Comparison of ENCODE assay signal across 29 mouse cellular contexts in the genomic region with DNA sequence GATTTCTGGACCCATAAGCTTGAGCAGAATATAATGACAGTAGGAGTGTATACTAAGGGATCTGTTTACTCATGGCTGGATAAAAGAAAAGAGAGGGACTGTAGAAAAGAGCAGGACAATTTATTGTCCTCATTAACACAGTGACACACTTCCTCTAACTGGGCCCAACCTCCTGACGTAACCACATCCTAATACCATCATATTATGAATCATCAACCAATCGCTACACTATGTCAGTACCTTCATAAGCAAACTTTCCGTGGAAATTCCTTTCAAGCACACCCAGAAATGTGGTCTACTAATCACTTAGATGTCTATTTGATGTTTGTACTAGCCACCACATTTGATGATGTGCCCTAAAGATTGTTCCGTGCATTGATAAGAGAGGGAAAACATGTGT.
DNase-seq lines count a peak whose midpoint lies in the region; ATAC-seq lines count a peak whose summit lies in the region.
"Had no signal": no experiment of that assay in that cellular context is flagged by ENCODE, and none has a peak within 500 bp of the region (broad histone marks: within the 10 kb centered on the region; RNA-seq: fewer than 3 reads in every experiment).

No protein-coding gene starts in this region.

- H3K9me3 ChIP-seq in kidney, embryonic 14.5 days (ENCODE audit: control insufficient read depth, low read length): no peaks in the 10 kb centered on the region
- H3K9me3 ChIP-seq: embryonic facial prominence, embryonic 15.5 days; forebrain, embryonic 13.5 days; heart, embryonic 10.5 days; heart, embryonic 15.5 days; hindbrain, embryonic 13.5 days; limb, embryonic 10.5 days; limb, embryonic 15.5 days; liver, embryonic 13.5 days; megakaryocyte, embryonic 14.5 days; midbrain, embryonic 12.5 days; neural tube, embryonic 12.5 days had no signal

- ATAC-seq in hematopoietic stem cell, adult 5-6 weeks (replicated peaks in 1 of 2; ENCODE audit: insufficient read depth in 1 of 2, low FRiP score in 2 of 2, low TSS enrichment in 1 of 2, low read depth in 1 of 2, poor library complexity in 2 of 2, severe bottlenecking in 2 of 2): peak; percentile 12 to 36
- ATAC-seq in kidney, embryonic 14.5 days (ENCODE audit: low FRiP score, low TSS enrichment): no peak
- ATAC-seq: forebrain, embryonic 13.5 days had no signal

- H3K4me1 ChIP-seq in kidney, embryonic 14.5 days (ENCODE audit: control insufficient read depth, insufficient read depth, low read length): no peaks in the 10 kb centered on the region
- H3K4me1 ChIP-seq: embryonic facial prominence, embryonic 15.5 days; forebrain, embryonic 13.5 days; heart, embryonic 10.5 days; heart, embryonic 15.5 days; hindbrain, embryonic 13.5 days; limb, embryonic 10.5 days; limb, embryonic 15.5 days; liver, embryonic 13.5 days; midbrain, embryonic 12.5 days; neural tube, embryonic 12.5 days had no signal

- DNase-seq in CD4-positive helper T cell, adult 2 months (ENCODE audit: low read depth, low spot score): peak; percentile 63
- peak; percentile 43 for DNase-seq in Muller cell, postnatal 12 days (ENCODE audit: inconsistent ontology term)
- DNase-seq in right cerebral cortex, adult 18-20 months: no peak
- no peak for DNase-seq in gastrocnemius, adult 18-20 months (ENCODE audit: low spot score)
- DNase-seq in spleen, postnatal 36 days (ENCODE audit: low spot score in 2 of 2): no peak
- DNase-seq: adrenal gland, adult 2 months; adrenal gland, postnatal 36 days; cerebellum, adult 18-20 months; cerebellum, postnatal 10 days; gastrocnemius, postnatal 25 days; heart, adult 11 months; kidney, adult 11 months; kidney, postnatal 36 days; liver, embryonic 13.5 days; lung, adult 18-20 months; lung, postnatal 10 days had no signal

- no peaks in the 10 kb centered on the region; the same call in 1 of the 2 replicates for H3K36me3 ChIP-seq in kidney, embryonic 14.5 days (ENCODE audit: control insufficient read depth, insufficient read depth, low read length)
- H3K36me3 ChIP-seq: midbrain, embryonic 12.5 days had no signal

- no peak overlapping the region for H3K9ac ChIP-seq in kidney, embryonic 14.5 days (ENCODE audit: low read depth, low read length)
- H3K9ac ChIP-seq: embryonic facial prominence, embryonic 15.5 days; forebrain, embryonic 13.5 days; heart, embryonic 15.5 days; hindbrain, embryonic 13.5 days; limb, embryonic 15.5 days; liver, embryonic 13.5 days; midbrain, embryonic 12.5 days; neural tube, embryonic 12.5 days had no signal

- no peak overlapping the region for H3K27ac ChIP-seq in kidney, embryonic 14.5 days (ENCODE audit: low read depth, low read length)
- H3K27ac ChIP-seq: embryonic facial prominence, embryonic 15.5 days; forebrain, embryonic 13.5 days; heart, embryonic 10.5 days; heart, embryonic 15.5 days; hindbrain, embryonic 13.5 days; limb, embryonic 10.5 days; limb, embryonic 15.5 days; liver, embryonic 13.5 days; midbrain, embryonic 12.5 days; neural tube, embryonic 12.5 days had no signal

- H3K27me3 ChIP-seq in kidney, embryonic 14.5 days (ENCODE audit: control insufficient read depth, insufficient read depth, low read length): no peaks in the 10 kb centered on the region
- H3K27me3 ChIP-seq: embryonic facial prominence, embryonic 15.5 days; forebrain, embryonic 13.5 days; heart, embryonic 15.5 days; hindbrain, embryonic 13.5 days; limb, embryonic 15.5 days; liver, embryonic 13.5 days; megakaryocyte, embryonic 14.5 days; midbrain, embryonic 12.5 days; neural tube, embryonic 12.5 days had no signal

- 75% methylated on average over 4 of the region's 4 CpGs for WGBS in kidney, embryonic 14.5 days

- no peak overlapping the region for H3K4me2 ChIP-seq in kidney, embryonic 14.5 days (replicated peaks; ENCODE audit: low read depth, low read length)
- H3K4me2 ChIP-seq: embryonic facial prominence, embryonic 15.5 days; forebrain, embryonic 13.5 days; heart, embryonic 15.5 days; hindbrain, embryonic 13.5 days; limb, embryonic 15.5 days; liver, embryonic 13.5 days; midbrain, embryonic 12.5 days; neural tube, embryonic 12.5 days had no signal

- no peak overlapping the region for H3K4me3 ChIP-seq in kidney, embryonic 14.5 days (ENCODE audit: low read length)
- H3K4me3 ChIP-seq: embryonic facial prominence, embryonic 15.5 days; forebrain, embryonic 13.5 days; heart, embryonic 10.5 days; heart, embryonic 15.5 days; hindbrain, embryonic 13.5 days; limb, embryonic 10.5 days; limb, embryonic 15.5 days; liver, embryonic 13.5 days; megakaryocyte, embryonic 14.5 days; midbrain, embryonic 12.5 days; myocyte; neural tube, embryonic 12.5 days had no signal

Comparison
In these comparisons a context has a peak if more than half of its experiments do, and no peak if none do; other contexts are left out.
1. DNase-seq: peak in CD4-positive helper T cell, adult 2 months (single experiment) and Muller cell, postnatal 12 days (single experiment); none in right cerebral cortex, adult 18-20 months (single experiment), gastrocnemius, adult 18-20 months (single experiment) and spleen, postnatal 36 days (0 of 2).